Mouse (Mus musculus): ENCODE data around the gene Sh3kbp1. TPM values are rescaled to one million over a fixed set of nuclear protein-coding genes. Genes with fewer than 3 reads are reported as not detected.

The Sh3kbp1 gene
- total RNA-seq, 2 experiments from 2014 or later = 279 to 282 TPM

DNA sequence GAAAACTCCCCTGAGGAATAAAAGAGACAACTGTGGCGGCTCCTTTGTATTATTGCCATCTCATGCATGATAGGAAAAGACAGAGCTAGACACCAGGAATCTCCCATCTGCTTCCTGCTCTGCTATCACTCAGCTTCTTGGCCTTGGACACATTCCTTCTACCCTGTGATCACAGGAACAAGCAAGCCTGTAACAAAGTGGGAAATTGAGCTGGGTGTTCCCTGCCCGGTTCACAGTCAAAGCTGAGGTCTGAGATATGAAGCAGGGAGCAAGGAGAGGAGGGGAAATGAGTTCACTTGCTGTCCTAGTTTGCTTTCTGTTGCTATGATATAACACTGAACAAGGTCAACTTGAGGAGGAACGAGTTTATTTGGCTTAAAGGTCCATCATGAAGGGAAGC, 301.8 kb downstream of the Sh3kbp1 start:
- no peak for DNase-seq

- DNase-seq = no peak
Observed at GRCm38 (mm10) chrX:159932027-159932426, 305.0 kb downstream of the Sh3kbp1 start.

DNA sequence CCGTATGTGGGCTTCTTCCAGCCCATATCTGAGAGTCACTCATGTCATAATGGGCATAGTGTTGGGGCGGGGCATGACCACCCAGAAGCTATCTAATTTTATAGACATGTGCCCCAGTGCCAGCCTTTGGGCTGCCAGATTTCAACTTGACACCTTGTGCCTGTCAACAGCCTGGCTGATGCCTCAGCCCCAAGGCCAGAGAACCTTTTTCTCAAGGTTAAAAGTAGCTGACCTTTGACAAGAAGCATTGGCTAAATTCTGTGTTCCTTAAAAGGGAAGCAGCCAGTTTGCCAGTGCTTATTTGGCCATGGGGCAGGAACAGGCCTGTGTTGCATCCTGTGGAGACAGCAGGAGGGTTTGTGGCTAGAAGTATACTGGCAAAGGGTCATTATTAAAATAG, 315.5 kb downstream of the Sh3kbp1 start:
- peak; percentile 61 for DNase-seq

DNA sequence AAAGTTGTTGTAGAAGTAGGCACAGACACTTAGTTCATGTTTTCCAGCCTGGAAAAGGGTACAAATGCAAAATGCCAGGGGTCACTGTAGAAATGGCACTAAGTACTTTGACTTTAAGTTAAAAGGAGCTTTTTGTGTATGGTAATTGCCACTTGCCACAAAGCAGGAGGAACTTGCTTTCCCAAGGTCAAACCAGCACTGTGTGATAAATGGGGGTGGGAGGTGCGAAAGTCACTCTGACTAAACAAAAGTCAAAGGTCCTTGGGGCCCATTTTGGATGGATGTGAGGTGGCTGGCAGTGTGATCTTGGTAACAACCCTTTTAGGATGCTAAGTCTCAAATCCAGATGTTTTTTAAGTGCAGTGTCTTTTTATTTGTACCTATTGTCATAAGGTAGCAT, 316.5 kb downstream of the Sh3kbp1 start:
- peak; percentile 14 for DNase-seq

DNA sequence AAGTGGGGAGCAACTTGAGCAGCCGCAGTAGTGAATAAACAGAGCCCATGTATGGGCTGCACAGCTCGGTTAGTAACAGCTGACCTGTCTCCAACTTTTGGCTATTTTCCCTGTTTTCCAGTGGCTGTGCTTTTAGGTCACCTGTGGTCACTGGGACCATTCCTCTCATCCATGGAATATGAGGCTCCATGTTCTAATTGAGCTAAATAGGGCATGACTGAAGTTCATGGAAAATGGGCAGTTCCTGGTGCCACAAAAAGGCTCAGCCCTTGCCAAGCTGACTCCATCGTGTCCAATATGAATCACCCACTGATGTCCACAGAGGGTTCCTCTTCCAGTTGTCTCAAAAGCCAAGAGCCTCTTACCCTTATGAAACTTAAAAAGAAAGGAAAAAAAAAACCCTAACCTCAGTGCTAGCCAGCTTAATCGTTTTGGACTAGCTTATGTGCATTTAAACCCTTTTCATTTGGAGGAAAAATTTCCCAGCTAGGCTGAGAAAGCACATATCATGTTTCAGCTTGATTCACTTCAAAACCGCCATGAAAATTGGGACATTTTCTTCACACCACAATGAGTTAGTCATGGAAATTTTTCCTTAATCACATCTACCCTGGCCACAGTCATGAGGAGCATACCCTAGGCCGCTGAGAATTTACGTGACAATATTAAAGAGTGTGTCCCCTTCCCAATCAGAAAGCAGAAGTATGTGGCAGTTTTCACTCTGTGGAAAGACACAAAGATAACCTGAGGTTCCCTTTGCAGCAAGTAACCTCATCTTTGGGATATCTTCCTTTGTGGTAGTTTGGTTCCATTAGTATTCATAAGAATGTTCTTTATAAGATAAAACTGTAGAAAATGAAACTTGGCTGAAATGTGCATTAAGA, 326.7 kb downstream of the Sh3kbp1 start:
- no peak for DNase-seq

DNA sequence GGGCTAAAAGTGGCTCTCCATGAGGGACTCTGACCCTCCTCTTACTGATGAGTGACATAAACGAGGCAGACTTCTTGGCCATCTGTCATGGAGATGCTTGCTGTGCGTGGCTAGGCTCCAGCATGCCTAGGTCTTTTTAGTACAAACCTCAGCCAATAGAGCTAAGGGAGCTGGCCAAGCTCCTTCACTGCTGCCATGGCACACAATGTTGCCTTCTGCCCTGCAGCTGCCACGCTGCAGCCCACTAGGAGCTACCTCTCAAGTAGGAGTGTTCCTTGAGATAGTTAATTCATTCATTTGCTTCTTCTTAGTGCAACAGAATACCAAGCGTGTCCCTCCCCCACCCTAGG, 327.3 kb downstream of the Sh3kbp1 start:
- no peak for DNase-seq

- DNase-seq = no peak
Observed at GRCm38 (mm10) chrX:159955433-159955832, 328.4 kb downstream of the Sh3kbp1 start.

GRCm38 (mm10) chrX:159961385-159961784, 334.3 kb downstream of the Sh3kbp1 start:
- DNase-seq = no peak

- peak; percentile 71 for DNase-seq
Observed at GRCm38 (mm10) chrX:159963273-159963672, 336.2 kb downstream of the Sh3kbp1 start.

DNA sequence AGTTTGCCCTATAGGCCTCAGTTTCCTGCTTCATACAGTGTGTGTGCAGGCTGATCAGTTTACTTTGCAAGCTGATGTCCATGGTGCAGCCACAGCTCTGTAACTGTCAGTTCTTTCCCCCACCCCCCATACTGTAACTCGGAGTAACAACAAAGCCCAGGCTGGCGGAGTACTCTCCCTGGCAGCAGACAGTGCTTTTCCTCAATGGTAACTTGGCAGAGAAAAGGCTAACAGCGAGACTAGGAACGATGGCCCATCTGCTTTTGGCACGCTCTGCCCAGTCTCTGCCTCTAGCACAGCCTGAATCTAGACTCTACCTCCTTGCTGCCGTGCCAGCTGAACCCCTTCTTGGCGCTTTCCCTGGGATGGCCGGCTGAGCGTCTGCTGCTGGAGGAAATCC, 336.9 kb downstream of the Sh3kbp1 start:
- DNase-seq = peak; percentile 13

- DNase-seq = no peak
Observed at GRCm38 (mm10) chrX:159969025-159969424, 342.0 kb downstream of the Sh3kbp1 start.

GRCm38 (mm10) chrX:159971091-159971779, 344.2 kb downstream of the Sh3kbp1 start:
- no peak for DNase-seq

DNA sequence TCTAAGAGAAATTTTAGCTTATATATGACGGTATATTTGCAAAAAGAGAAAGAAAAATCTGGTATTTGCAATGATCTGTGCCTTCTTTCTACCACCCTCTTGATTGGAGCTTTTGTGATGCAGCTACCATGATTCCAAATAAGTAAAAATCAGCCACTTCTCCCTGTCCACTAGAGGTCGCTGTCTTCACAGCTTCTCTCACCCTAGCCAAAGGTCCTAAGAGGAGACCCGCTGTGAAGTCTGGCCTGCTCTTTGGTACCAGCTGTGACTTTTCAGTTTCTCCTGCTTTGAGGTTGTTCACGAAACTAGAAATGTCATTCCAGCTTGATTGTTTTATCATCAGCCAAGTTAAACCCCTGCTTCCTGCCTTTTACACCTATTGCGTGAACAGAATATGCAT, 346.7 kb downstream of the Sh3kbp1 start:
- peak; percentile 14 for DNase-seq

DNA sequence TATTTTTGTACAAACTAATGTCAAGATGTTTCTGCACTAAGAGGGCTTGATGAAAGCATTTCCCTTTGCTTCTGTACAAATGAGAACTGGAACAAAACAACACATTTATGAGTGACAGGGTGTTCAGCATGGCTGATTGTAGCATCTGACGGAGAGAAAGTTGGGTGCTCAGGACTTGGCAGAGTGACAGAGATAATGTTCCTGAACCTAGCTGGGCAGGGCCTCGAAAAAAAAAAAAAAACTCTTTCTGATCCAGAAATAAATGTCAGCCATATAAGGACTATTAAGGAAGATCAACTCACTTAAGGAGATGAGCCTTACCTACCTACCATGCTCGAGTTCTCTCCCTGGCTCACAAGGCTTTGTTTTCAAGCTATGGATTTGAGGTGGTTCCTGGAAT, 349.2 kb downstream of the Sh3kbp1 start:
- no peak for DNase-seq

GRCm38 (mm10) chrX:159988002-159988960, 361.2 kb downstream of the Sh3kbp1 start, which contains the start of gene Map3k15:
Gene Map3k15 (plus strand): TSS chrX:159988433.
- DNase-seq = peak; percentile 71

DNA sequence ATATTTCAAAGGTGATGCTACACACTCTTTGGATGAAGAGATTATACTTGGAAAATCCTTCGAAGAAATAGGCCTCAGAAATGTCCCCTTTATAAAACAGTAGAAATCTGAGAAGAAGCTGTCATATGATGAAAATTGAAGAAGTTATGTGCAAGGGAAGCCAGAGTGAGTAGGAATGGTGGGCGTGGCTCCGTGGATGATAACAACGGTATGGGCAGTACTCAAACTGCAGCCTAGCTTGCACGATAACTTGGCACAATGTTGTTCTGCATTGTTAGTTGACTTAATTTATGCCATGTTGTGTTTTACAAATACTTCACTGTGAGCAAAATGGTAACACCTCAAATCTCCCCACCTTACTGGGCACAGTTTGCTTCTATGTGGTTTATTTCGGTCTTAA, 368.7 kb downstream of the Sh3kbp1 start:
- DNase-seq = no peak

Other genes starting within 250 kb of the Sh3kbp1 start
- gene Map7d2, start 212.7 kb upstream of the Sh3kbp1 start, total RNA-seq (2021) = under 1 TPM; 0.86 to 0.95 TPM
- gene Bclaf3, start 100.6 kb upstream of the Sh3kbp1 start, total RNA-seq (2021) = 1 to 10 TPM; 7.8 to 8.3 TPM